Mouse (Mus musculus) limb, embryonic 14.5 days (tissue): ENCODE measurements at regions not wholly inside any gene's neighbourhood (a gene's known extent, or its start where the extent isn't known, plus 50 kb on each side); places are given as distances from the start of the nearest gene placed in this dataset.

Experiments
- ATAC-seq: fragments of 200-750 bp; cut with Nextera tagmentation; 2 replicates; pipeline ENCODE4 v1.8.0; 2017; ENCODE audit warnings: low read depth, moderate number of reproducible peaks, moderate TSS enrichment; ENCODE audit not compliant: low FRiP score
- DNase-seq: peaks from one replicate; pipeline ENCODE4 v3.0.0-alpha.2; 2015; ENCODE audit warnings: low spot score
- H3K27ac ChIP-seq: fragments of 300-500 bp; sonication (generic); replicated peaks from 2 replicates; pipeline ENCODE4 v1.5.1; 2014; ENCODE audit warnings: low read depth, mild to moderate bottlenecking, low read length, moderate library complexity, mixed read lengths
- H3K27me3 ChIP-seq: fragments of 300-500 bp; sonication (generic); 2 replicates; pipeline ENCODE4 v1.6.1; 2014; ENCODE audit warnings: low read length, mixed read lengths; ENCODE audit not compliant: control insufficient read depth, insufficient read depth
- H3K36me3 ChIP-seq: fragments of 300-500 bp; sonication (generic); 2 replicates; pipeline ENCODE4 v1.6.1; 2014; ENCODE audit warnings: mild to moderate bottlenecking, low read length, moderate library complexity, mixed read lengths; ENCODE audit not compliant: control insufficient read depth, insufficient read depth
- H3K4me1 ChIP-seq: fragments of 300-500 bp; sonication (generic); 2 replicates; pipeline ENCODE4 v1.6.1; 2014; ENCODE audit warnings: antibody characterized with exemption, low read length, mixed read lengths; ENCODE audit not compliant: control insufficient read depth, insufficient read depth
- H3K4me2 ChIP-seq: fragments of 300-500 bp; sonication (generic); replicated peaks from 2 replicates; pipeline ENCODE4 v1.6.1; 2014; ENCODE audit warnings: low read depth, mild to moderate bottlenecking, low read length, moderate library complexity; ENCODE audit not compliant: severe bottlenecking
- H3K4me3 ChIP-seq: fragments of 300-500 bp; sonication (generic); replicated peaks from 2 replicates; pipeline ENCODE4 v1.5.1; 2014; ENCODE audit warnings: low read length
- H3K9ac ChIP-seq: fragments of 300-500 bp; sonication (generic); 2 replicates; pipeline ENCODE4 v1.6.1; 2014; ENCODE audit warnings: mild to moderate bottlenecking, low read depth, low read length, moderate library complexity; ENCODE audit not compliant: severe bottlenecking
- H3K9me3 ChIP-seq: fragments of 300-500 bp; sonication (generic); 2 replicates; pipeline ENCODE4 v1.6.1; 2016; ENCODE audit warnings: low read length; ENCODE audit not compliant: control insufficient read depth
- POLR2A ChIP-seq: fragments of 200-500 bp; IDR thresholded peaks from 2 replicates; pipeline ENCODE4 v1.8.0; 2012; ENCODE audit warnings: inconsistent platforms, mild to moderate bottlenecking, moderate library complexity, borderline replicate concordance; ENCODE audit not compliant: insufficient read depth, insufficient read length; ENCODE audit errors: extremely low read depth
- WGBS: fragments of 180-500 bp; shearing (Covaris S2); extraction: QIAGEN DNeasy Blood & Tissue Kit; methylation state at CpG from one replicate; pipeline ENCODE4 v1.1.7; 2014; 5-methylcytosine and 5-hydroxymethylcytosine counted together

- WGBS: 41% methylated on average over 2 of the region's 2 CpGs
- TF ChIP-seq POLR2A: no peak
- no peak for DNase-seq
- Histone ChIP-seq H3K27ac (no peak overlapping the region), H3K27me3 (no peaks in the 10 kb centered on the region), H3K36me3 (no peaks in the 10 kb centered on the region), H3K4me2 (no peak overlapping the region), H3K4me1 (peaks cover 14% of the 10 kb centered on the region; the same call in 1 of the 2 replicates), H3K9me3 (no peaks in the 10 kb centered on the region), H3K9ac (no peak overlapping the region), H3K4me3 (no peak overlapping the region)
- no peak for ATAC-seq
Measured at GRCm38 (mm10) chr15:25468478-25468877, 54.9 kb upstream of the Basp1 start.

- Histone ChIP-seq H3K36me3 (no peaks in the 10 kb centered on the region), H3K4me2 (peak overlapping the region; percentile 33), H3K9me3 (no peaks in the 10 kb centered on the region), H3K4me3 (no peak overlapping the region), H3K9ac (no peak overlapping the region), H3K4me1 (peaks cover 14% of the 10 kb centered on the region; the same call in 1 of the 2 replicates), H3K27me3 (no peaks in the 10 kb centered on the region), H3K27ac (no peak overlapping the region)
- no peak for DNase-seq
- no peak for ATAC-seq
- WGBS: 56% methylated on average over 16 of the region's 16 CpGs
- TF ChIP-seq POLR2A: no peak
Measured at GRCm38 (mm10) chr15:25469185-25469845, 55.8 kb upstream of the Basp1 start.

GRCm38 (mm10) chr15:25471331-25471730, 57.8 kb upstream of the Basp1 start:
- Histone ChIP-seq H3K27me3 (no peaks in the 10 kb centered on the region), H3K4me3 (no peak overlapping the region), H3K4me2 (no peak overlapping the region), H3K9ac (no peak overlapping the region), H3K4me1 (peaks cover 14% of the 10 kb centered on the region; the same call in 1 of the 2 replicates), H3K27ac (no peak overlapping the region), H3K36me3 (no peaks in the 10 kb centered on the region), H3K9me3 (no peaks in the 10 kb centered on the region)
- 87% methylated on average over 5 of the region's 5 CpGs for WGBS
- no peak for TF ChIP-seq POLR2A
- ATAC-seq (no peak), DNase-seq (no peak)

GRCm38 (mm10) chr15:25473201-25473710, 59.7 kb upstream of the Basp1 start:
- Histone ChIP-seq H3K4me2 (no peak overlapping the region), H3K9ac (no peak overlapping the region), H3K9me3 (no peaks in the 10 kb centered on the region), H3K4me1 (peaks cover 14% of the 10 kb centered on the region; the same call in 1 of the 2 replicates), H3K36me3 (no peaks in the 10 kb centered on the region), H3K27ac (no peak overlapping the region), H3K4me3 (no peak overlapping the region), H3K27me3 (no peaks in the 10 kb centered on the region)
- TF ChIP-seq POLR2A: no peak
- 86% methylated on average over 3 of the region's 3 CpGs for WGBS
- DNase-seq (no peak), ATAC-seq (no peak)

- TF ChIP-seq POLR2A: no peak
- no peak overlapping the region for H3K9ac ChIP-seq
- DNase-seq (no peak), ATAC-seq (no peak)
- H3K36me3 ChIP-seq: no peaks in the 10 kb centered on the region
- H3K4me3 ChIP-seq: no peak overlapping the region
- WGBS: 81% methylated on average over 3 of the region's 3 CpGs
- peaks cover 8% of the 10 kb centered on the region; the same call in 1 of the 2 replicates for H3K4me1 ChIP-seq
- no peak overlapping the region for H3K4me2 ChIP-seq
- H3K27me3 ChIP-seq: no peaks in the 10 kb centered on the region
- no peak overlapping the region for H3K27ac ChIP-seq
- H3K9me3 ChIP-seq: no peaks in the 10 kb centered on the region
Measured at GRCm38 (mm10) chr15:25474096-25474495, 60.5 kb upstream of the Basp1 start.
